Mouse (Mus musculus) liver, embryonic 12.5 days (tissue): ENCODE data around the gene Bmp6. TPM values are rescaled to one million over a fixed set of nuclear protein-coding genes. Genes with fewer than 3 reads are reported as not detected.
A peak's percentile ranks its signal among the peaks of the same experiment; 100 is the strongest.

Experiments
- ATAC-seq: fragments of 200-750 bp; cut with Nextera tagmentation; 2 replicates; pipeline ENCODE4 v1.8.0; 2017; ENCODE audit warnings: moderate number of reproducible peaks, mild to moderate bottlenecking, moderate library complexity
- H3K27ac ChIP-seq: fragments of 300-500 bp; sonication (generic); 2 replicates; pipeline ENCODE4 v1.5.1; 2016; ENCODE audit warnings: mild to moderate bottlenecking
- H3K27me3 ChIP-seq: fragments of 300-500 bp; sonication (generic); replicated peaks from 2 replicates; pipeline ENCODE4 v1.6.1; 2016; ENCODE audit warnings: mild to moderate bottlenecking, moderate library complexity
- H3K36me3 ChIP-seq: fragments of 300-500 bp; sonication (generic); 2 replicates; pipeline ENCODE4 v1.6.1; 2016; ENCODE audit warnings: mild to moderate bottlenecking, moderate library complexity
- H3K4me1 ChIP-seq: fragments of 300-500 bp; sonication (generic); 2 replicates; pipeline ENCODE4 v1.6.1; 2016
- H3K4me2 ChIP-seq: fragments of 300-500 bp; sonication (generic); 2 replicates; pipeline ENCODE4 v1.6.1; 2016; ENCODE audit warnings: mild to moderate bottlenecking, moderate library complexity
- H3K4me3 ChIP-seq: fragments of 300-500 bp; sonication (generic); 2 replicates; pipeline ENCODE4 v1.5.1; 2016; ENCODE audit warnings: mild to moderate bottlenecking, moderate library complexity
- H3K9ac ChIP-seq: fragments of 300-500 bp; sonication (generic); 2 replicates; pipeline ENCODE4 v1.6.1; 2016; ENCODE audit warnings: mild to moderate bottlenecking, moderate library complexity
- H3K9me3 ChIP-seq: fragments of 300-500 bp; sonication (generic); replicated peaks from 2 replicates; pipeline ENCODE4 v1.6.1; 2016; ENCODE audit warnings: mild to moderate bottlenecking, moderate library complexity
- WGBS: fragments of 180-500 bp; shearing (Covaris S2); methylation state at CpG from one replicate; pipeline ENCODE4 v1.1.7; 2016; ENCODE audit not compliant: insufficient replicate concordance; 5-methylcytosine and 5-hydroxymethylcytosine counted together
- polyA plus RNA-seq: library from polyadenylated mRNA; unstranded; fragments of >200 nt; fragmentation: Nextera tagmentation; extraction: Ambion mirVana; gene quantifications from 2 replicates; pipeline ENCODE4 v1.2.1, GENCODE M21; 2016

The Bmp6 gene
- polyA plus RNA-seq, 1 experiment from 2014 or later: 0.91 TPM

DNA sequence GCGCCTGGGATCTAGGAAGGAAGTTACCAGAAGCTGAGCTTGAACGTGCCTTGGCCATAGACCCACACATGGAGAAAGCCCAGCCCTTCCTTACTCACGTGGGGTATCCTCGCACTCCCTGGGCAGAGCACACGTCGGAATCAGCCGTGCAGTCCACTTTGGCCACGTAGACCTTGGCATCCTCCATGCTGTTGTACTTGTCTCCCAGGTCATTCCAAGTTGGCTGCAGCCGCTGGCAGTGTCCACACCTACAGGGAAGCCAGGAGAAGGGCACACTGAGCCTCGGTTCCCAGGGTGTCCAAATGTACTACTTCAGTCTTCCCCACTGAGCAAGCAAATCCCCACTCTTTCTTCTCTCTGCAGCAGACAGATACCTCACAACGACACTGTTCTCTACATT lies 178.3 kb downstream of the Bmp6 start:
- Histone ChIP-seq H3K9me3 (no peaks in the 10 kb centered on the region), H3K27ac (no peak overlapping the region), H3K4me1 (peaks cover 31% of the 10 kb centered on the region), H3K36me3 (peaks cover 55% of the 10 kb centered on the region), H3K4me3 (no peak overlapping the region), H3K4me2 (no peak overlapping the region), H3K27me3 (no peaks in the 10 kb centered on the region), H3K9ac (no peak overlapping the region)
- ATAC-seq: no peak
- 84% methylated on average over 11 of the region's 11 CpGs for WGBS

DNA sequence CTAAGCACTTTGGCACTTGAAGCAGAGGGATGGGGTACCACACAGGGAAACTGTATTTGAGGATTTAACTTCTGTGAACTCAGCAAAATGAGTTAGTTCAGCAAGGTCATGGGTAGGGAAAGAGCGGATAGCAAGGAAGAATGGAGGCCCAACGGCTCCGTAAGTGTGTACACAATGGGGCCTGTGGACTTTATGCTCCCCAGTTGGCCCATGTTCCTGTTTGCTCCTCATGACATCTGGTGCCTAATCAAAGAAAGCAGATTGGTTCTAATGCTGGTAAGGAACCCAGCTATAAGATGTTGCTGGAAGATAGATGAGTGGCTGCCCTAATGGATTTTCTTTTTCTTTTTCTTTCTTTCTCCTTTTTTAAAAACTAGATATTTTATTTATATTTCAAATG lies 180.4 kb downstream of the Bmp6 start:
- peaks cover 17% of the 10 kb centered on the region for H3K27me3 ChIP-seq

DNA sequence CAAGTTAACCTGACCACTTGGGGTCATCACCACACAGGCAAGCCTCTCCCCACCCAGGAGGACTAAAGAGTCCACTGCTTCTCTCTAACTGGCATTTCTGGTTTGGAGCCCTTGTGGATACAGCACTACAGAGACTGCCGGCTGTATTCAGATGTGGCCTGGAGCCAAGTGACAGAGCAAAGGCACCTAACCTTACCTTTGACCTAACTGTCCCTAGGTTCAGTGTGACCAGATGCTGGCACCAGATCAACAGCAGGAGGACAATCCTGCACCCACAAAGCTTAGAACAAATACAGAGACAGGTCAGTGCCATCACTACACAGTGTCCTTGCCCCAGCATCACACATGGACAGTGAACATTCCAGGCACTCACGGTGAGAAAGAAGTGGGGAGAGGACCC lies 181.2 kb downstream of the Bmp6 start:
- Histone ChIP-seq H3K9ac (no peak overlapping the region), H3K27ac (no peak overlapping the region), H3K27me3 (peaks cover 24% of the 10 kb centered on the region), H3K4me3 (0 out of 2 replicates have a peak overlapping the region, but pooled peaks have one; percentile 84), H3K4me1 (peaks cover 42% of the 10 kb centered on the region), H3K4me2 (peak overlapping the region; percentile 100), H3K36me3 (peaks cover 26% of the 10 kb centered on the region), H3K9me3 (no peaks in the 10 kb centered on the region)
- WGBS: 79% methylated on average over 2 of the region's 2 CpGs
- ATAC-seq: no peak

More for the DNA sequence above, 180.4 kb downstream of the Bmp6 start:
- H3K27ac ChIP-seq: no peak overlapping the region
- no peak overlapping the region for H3K4me2 ChIP-seq
- ATAC-seq: no peak
- H3K9me3 ChIP-seq: no peaks in the 10 kb centered on the region
- H3K9ac ChIP-seq: no peak overlapping the region
- no peak overlapping the region for H3K4me3 ChIP-seq
- WGBS: 80% methylated on average over 3 of the region's 3 CpGs
- peaks cover 42% of the 10 kb centered on the region for H3K4me1 ChIP-seq
- peaks cover 35% of the 10 kb centered on the region for H3K36me3 ChIP-seq

DNA sequence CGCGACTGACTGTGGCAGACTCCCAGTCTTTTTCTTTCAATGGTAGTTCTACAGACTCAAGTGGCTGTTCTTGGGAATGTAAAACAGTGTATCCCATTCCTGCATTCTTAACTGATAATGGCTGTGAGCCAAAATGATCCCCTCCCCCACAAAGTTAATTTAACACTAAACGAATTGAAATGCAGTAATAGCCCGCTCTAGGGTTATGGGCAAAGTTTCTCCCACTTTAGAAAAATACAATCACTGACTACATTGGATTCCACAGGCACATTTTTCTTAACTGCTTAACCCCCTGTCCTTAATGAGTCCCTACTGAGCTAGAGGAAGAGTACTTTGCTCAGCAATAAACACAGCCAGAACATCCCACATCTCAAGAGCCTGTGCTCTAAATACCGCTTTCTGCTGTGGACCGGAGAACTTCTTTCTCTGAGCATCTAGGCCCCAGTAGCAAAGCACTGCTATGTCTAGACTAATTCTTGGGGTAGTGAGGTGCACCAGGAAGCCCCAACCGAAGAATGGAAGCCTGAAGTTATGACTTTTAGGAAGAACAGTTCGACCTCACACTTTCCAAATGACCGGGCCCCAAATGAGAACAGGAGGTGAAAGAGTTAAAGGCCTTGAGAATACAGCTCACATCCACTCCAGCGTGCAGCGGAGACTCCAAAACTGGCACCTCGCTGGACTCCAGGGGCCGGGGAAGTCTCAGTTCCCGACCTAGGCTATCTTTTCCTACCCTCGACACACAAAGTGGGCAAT lies 182.3 kb downstream of the Bmp6 start:
- Histone ChIP-seq H3K9ac (peak overlapping the region; percentile 88), H3K27me3 (peaks cover 29% of the 10 kb centered on the region), H3K4me1 (peaks cover 42% of the 10 kb centered on the region), H3K4me3 (peak overlapping the region; percentile 84), H3K36me3 (peaks cover 15% of the 10 kb centered on the region), H3K27ac (peak overlapping the region; percentile 84), H3K9me3 (no peaks in the 10 kb centered on the region), H3K4me2 (peak overlapping the region; percentile 100)
- peak; percentile 22; the same call in 1 of the 2 replicates for ATAC-seq
- 12% methylated on average over 15 of the region's 15 CpGs for WGBS

DNA sequence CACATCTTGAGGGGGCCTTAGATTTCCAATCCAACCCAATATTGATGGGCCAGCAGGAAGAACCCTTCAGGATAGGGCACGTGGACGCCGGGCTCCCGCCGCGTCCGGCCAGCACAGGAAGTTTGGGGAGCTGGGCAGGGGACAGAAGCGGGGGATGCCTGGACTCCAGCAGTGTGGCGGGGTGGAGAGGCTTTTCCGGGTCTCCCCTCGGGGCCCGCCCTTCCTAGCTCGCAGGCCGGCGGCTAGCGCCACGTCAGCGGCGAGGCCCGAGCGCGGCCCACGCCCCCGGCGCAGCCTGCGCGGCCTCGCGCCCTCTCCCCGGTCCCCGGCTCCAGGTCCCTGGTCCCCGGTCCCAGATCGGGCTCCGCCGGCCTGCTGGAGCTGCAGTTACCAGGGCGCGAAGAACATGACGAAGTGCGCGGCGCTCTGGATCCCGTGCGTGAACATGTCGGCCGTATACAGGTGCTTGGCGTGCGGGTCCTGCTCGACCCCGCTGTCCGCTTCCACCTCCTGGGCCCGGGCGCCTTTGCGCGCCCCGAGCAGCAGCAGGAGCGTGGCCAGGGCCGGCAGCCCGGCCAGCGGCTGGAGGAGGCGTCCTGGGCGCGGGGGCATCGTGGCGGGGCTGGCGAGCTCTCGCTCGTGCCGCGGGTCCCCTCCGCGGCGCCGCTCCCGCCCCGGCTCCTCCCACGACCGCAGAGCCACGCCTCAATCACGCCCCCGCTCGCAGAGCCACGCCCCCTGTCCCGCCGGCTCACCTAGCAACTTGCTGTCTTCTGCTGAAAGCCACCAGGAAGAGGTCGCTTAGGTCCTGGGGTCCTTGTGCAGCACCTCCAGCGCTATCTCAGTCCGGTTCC lies 183.1 kb downstream of the Bmp6 start:
- Histone ChIP-seq H3K4me1 (peaks cover 42% of the 10 kb centered on the region), H3K27ac (peak overlapping the region; percentile 84), H3K4me3 (peak overlapping the region; percentile 84), H3K9me3 (no peaks in the 10 kb centered on the region), H3K36me3 (peaks cover 7% of the 10 kb centered on the region), H3K9ac (peak overlapping the region; percentile 88), H3K4me2 (peak overlapping the region; percentile 100), H3K27me3 (peaks cover 37% of the 10 kb centered on the region)
- ATAC-seq: peak; percentile 89
- WGBS: under 1% methylated on average over 86 of the region's 87 CpGs

DNA sequence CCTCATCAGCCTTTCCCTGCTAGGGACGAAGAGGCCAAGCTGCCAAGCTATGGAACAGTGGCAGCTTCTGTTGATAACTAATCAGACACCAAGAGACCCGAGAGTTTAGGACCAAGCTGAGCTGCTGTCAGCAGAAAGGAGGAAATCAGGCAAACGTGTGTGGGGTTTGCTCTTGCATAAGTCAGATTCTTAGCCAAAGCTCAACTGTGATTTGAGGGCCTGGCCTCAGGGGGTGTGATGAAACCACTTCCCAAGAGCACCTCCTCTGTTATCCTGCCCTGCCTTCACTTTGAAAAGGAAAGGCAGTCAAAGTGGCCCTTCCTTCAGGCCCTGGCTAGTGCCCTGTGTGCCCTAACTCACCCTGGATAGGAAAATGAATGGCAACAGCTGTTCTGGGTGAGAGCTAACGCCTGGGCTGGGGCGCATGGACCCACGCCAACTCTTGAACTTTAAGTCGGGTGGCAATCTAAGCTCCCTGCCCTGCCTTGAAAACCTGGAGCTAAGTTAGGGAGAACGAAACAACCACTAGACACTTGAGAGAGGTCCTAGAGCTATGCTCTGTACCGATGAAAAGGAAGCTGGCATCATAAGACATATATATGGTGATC lies 183.9 kb downstream of the Bmp6 start, which contains the start of gene Txndc5:
Gene Txndc5 (minus strand): TSS at position 138 of the 608 bp plus-strand sequence.
- Histone ChIP-seq H3K9me3 (no peaks in the 10 kb centered on the region), H3K9ac (peak within 1 kb of the TSS; percentile 88), H3K4me3 (peak within 1 kb of the TSS; percentile 84), H3K27me3 (peaks cover 43% of the 10 kb centered on the region), H3K27ac (peak within 1 kb of the TSS; percentile 84), H3K36me3 (no peaks in the 10 kb centered on the region), H3K4me1 (peaks cover 43% of the 10 kb centered on the region), H3K4me2 (peak within 1 kb of the TSS; percentile 100)
- ATAC-seq: no peak
- WGBS: 47% methylated on average over 9 of the region's 9 CpGs

DNA sequence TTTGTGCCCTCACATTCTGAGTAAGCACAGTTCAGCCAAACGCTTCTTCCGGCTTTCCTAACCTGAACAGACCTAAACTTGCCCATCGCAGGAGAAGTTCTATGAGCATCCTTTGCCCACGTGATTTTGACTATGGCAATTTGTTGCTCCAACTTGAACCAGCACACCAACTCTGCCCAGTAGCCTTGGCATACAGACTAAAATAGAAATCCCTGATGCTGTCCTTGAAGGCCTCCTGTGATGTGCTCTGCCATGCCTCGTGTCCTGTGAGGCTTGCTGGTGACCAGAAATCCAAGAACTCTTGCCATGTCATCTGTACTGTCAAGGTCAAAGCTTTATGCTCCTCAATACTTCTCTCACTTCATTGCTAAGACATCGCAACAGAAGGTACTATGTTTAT lies 184.7 kb downstream of the Bmp6 start:
- H3K9ac ChIP-seq: no peak overlapping the region
- no peak for ATAC-seq
- no peak overlapping the region for H3K4me2 ChIP-seq
- 69% methylated on average over 6 of the region's 6 CpGs for WGBS
- no peak overlapping the region for H3K4me3 ChIP-seq
- H3K27ac ChIP-seq: no peak overlapping the region
- peaks cover 47% of the 10 kb centered on the region for H3K4me1 ChIP-seq
- peaks cover 47% of the 10 kb centered on the region for H3K27me3 ChIP-seq
- no peaks in the 10 kb centered on the region for H3K36me3 ChIP-seq
- no peaks in the 10 kb centered on the region for H3K9me3 ChIP-seq

DNA sequence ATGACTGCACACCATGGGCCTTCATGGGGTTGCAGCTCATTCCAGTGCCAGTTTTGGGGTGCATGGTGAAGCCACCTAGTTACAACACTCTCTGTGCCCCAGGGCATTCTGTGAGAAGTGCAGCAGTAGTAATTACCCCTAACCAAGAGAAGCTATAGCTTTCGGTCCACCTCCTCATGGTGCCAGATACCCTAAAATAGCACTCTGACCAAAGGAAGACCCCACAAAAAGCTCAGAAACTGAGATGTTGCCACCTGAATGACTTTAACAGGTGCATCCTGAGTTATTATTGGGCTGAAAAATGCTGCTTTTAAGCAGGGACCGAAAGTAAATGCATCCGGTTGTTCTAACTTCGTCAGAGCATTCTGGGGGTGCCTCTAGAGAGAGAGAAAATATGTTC lies 186.6 kb downstream of the Bmp6 start:
- H3K27ac ChIP-seq: no peak overlapping the region
- no peak for ATAC-seq
- H3K36me3 ChIP-seq: no peaks in the 10 kb centered on the region
- H3K4me2 ChIP-seq: no peak overlapping the region
- H3K9ac ChIP-seq: no peak overlapping the region
- peaks cover 47% of the 10 kb centered on the region for H3K27me3 ChIP-seq
- no peak overlapping the region for H3K4me3 ChIP-seq
- no peaks in the 10 kb centered on the region for H3K9me3 ChIP-seq
- whole genome bisulfite sequencing: 78% methylated on average over 4 of the region's 4 CpGs
- H3K4me1 ChIP-seq: peaks cover 31% of the 10 kb centered on the region

DNA sequence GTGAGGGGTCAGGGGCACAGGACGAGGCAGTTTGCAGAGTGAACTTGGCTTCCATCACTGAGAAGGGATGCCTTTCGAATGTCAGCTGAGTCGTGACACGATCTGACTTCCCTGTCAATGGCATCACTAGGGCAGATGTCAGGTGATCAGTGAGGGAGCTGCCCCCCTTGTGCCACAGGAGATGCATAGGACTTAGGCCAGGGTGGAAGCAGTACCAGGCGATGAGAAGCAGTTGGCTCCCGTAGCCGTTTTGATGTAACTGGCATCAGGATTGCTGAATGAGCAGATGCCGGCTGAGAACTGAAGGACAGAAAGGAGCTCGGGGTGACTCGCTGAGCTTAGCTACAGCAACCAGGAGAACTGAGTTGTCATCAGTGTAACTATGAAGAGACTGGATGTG lies 188.6 kb downstream of the Bmp6 start:
- no peak overlapping the region for H3K9ac ChIP-seq
- no peak for ATAC-seq
- H3K4me1 ChIP-seq: peaks cover 14% of the 10 kb centered on the region
- WGBS: 64% methylated on average over 10 of the region's 10 CpGs
- no peak overlapping the region for H3K4me2 ChIP-seq
- peaks cover 47% of the 10 kb centered on the region for H3K27me3 ChIP-seq
- no peaks in the 10 kb centered on the region for H3K36me3 ChIP-seq
- H3K27ac ChIP-seq: no peak overlapping the region
- H3K9me3 ChIP-seq: no peaks in the 10 kb centered on the region
- no peak overlapping the region for H3K4me3 ChIP-seq

DNA sequence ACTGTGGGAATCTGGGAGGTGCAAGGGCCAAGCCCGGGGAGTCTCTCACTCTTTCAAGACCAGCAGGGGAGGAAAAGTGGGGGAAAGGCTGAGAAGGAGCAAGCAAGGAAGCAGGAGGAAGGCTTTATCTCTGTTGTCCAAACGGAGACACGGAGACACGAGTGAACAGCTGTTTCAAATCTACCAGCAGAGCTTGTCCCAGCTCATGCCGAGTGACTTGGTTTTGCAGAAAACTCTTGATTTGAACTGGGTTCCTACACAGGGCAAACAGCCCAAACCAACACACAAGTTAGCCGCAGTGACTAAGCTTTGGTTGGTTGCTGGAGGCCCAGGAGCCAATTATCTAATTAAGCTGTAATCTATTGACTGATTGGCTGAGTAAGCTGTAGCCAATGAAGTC lies 189.1 kb downstream of the Bmp6 start:
- Histone ChIP-seq H3K4me1 (peaks cover 8% of the 10 kb centered on the region), H3K9ac (no peak overlapping the region), H3K36me3 (no peaks in the 10 kb centered on the region), H3K27ac (no peak overlapping the region), H3K27me3 (peaks cover 42% of the 10 kb centered on the region), H3K4me2 (no peak overlapping the region), H3K4me3 (no peak overlapping the region), H3K9me3 (no peaks in the 10 kb centered on the region)
- WGBS: 21% methylated on average over 6 of the region's 6 CpGs
- no peak for ATAC-seq

DNA sequence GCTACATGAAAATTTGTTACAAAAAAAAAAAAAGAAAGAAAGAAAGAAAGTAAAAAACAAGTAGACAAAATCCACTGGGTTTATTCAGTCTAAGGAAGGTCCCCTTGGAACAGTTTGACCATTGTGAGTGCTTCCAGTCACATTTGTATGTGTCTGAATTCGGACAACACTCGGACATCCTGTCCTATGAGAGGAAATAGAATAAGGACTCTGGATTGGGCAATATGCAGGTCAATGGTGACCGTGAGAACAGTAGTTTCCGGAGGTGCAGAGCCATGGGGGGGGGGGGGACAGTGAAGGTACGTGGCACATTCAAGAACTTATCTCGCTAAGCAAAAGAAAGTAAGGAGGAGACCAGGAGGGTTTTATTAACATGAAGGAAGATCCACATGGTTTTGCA lies 189.8 kb downstream of the Bmp6 start:
- Histone ChIP-seq H3K27me3 (peaks cover 35% of the 10 kb centered on the region), H3K4me2 (no peak overlapping the region), H3K27ac (no peak overlapping the region), H3K9me3 (no peaks in the 10 kb centered on the region), H3K9ac (no peak overlapping the region), H3K36me3 (no peaks in the 10 kb centered on the region), H3K4me1 (peaks cover 5% of the 10 kb centered on the region; the same call in 1 of the 2 replicates), H3K4me3 (no peak overlapping the region)
- ATAC-seq: no peak
- 53% methylated on average over 6 of the region's 6 CpGs for WGBS

DNA sequence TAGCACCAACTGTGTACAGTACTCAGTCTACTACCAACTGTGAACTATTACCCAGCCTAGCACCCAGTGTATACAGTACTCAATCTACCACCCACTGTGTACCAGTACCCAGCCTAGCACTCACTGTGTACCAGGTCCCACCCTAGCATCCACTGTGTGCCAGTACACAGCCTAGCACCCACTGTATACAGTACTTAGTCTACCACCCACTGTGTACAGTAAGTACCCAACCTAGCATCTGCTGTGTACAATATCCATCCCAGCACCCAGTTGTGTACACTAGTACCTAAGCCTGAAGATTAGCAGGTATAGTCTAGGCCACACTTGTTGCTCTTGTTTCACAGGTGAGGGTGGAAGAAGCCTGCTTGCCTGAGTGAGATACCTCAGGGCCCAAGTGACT lies 192.6 kb downstream of the Bmp6 start:
- no peak for ATAC-seq

More for the DNA sequence above, 192.6 kb downstream of the Bmp6 start:
- H3K4me3 ChIP-seq: no peak overlapping the region
- no peak overlapping the region for H3K27ac ChIP-seq
- H3K9ac ChIP-seq: no peak overlapping the region
- peaks cover 5% of the 10 kb centered on the region; the same call in 1 of the 2 replicates for H3K4me1 ChIP-seq
- H3K27me3 ChIP-seq: peaks cover 15% of the 10 kb centered on the region; the same call in 1 of the 2 replicates
- no peak overlapping the region for H3K4me2 ChIP-seq
- no peaks in the 10 kb centered on the region for H3K9me3 ChIP-seq
- no peaks in the 10 kb centered on the region for H3K36me3 ChIP-seq
